Mouse (Mus musculus) liver, embryonic 15.5 days (tissue): ENCODE data around the gene Lrsam1. TPM values are rescaled to one million over a fixed set of nuclear protein-coding genes. Genes with fewer than 3 reads are reported as not detected.
"Not testable (repeated sequence)": the region's sequence is repeated elsewhere in the genome, so short reads cannot be mapped to it uniquely, and the experiment has no call there.

Experiments used
- ATAC-seq: fragments of 200-750 bp; cut with Nextera tagmentation; 2 replicates; pipeline ENCODE4 v1.8.0; 2017; ENCODE audit warnings: moderate number of reproducible peaks, mild to moderate bottlenecking, moderate library complexity; ENCODE audit not compliant: insufficient read depth
- H3K27ac ChIP-seq: fragments of 300-500 bp; sonication (generic); replicated peaks from 2 replicates; pipeline ENCODE4 v1.5.1; 2015; ENCODE audit warnings: mild to moderate bottlenecking, inconsistent platforms
- H3K27me3 ChIP-seq: fragments of 300-500 bp; sonication (generic); 2 replicates; pipeline ENCODE4 v1.6.1; 2015; ENCODE audit warnings: mild to moderate bottlenecking, inconsistent platforms
- H3K36me3 ChIP-seq: fragments of 300-500 bp; sonication (generic); replicated peaks from 2 replicates; pipeline ENCODE4 v1.6.1; 2015; ENCODE audit warnings: moderate library complexity, mild to moderate bottlenecking, inconsistent platforms
- H3K4me1 ChIP-seq: fragments of 300-500 bp; sonication (generic); replicated peaks from 2 replicates; pipeline ENCODE4 v1.6.1; 2015; ENCODE audit warnings: inconsistent platforms
- H3K4me2 ChIP-seq: fragments of 300-500 bp; sonication (generic); 2 replicates; pipeline ENCODE4 v1.6.1; 2015; ENCODE audit warnings: moderate library complexity, mild to moderate bottlenecking, inconsistent platforms
- H3K4me3 ChIP-seq: fragments of 300-500 bp; sonication (generic); replicated peaks from 2 replicates; pipeline ENCODE4 v1.5.1; 2015; ENCODE audit warnings: mild to moderate bottlenecking, inconsistent platforms
- H3K9ac ChIP-seq: fragments of 300-500 bp; sonication (generic); 2 replicates; pipeline ENCODE4 v1.6.1; 2015; ENCODE audit warnings: moderate library complexity, mild to moderate bottlenecking, inconsistent platforms
- H3K9me3 ChIP-seq: fragments of 300-500 bp; sonication (generic); replicated peaks from 2 replicates; pipeline ENCODE4 v1.6.1; 2016; ENCODE audit warnings: inconsistent platforms
- WGBS: fragments of 180-500 bp; shearing (Covaris S2); methylation state at CpG from one replicate; pipeline ENCODE4 v1.1.7; 2015; ENCODE audit warnings: mixed read lengths; ENCODE audit not compliant: insufficient replicate concordance; 5-methylcytosine and 5-hydroxymethylcytosine counted together
- polyA plus RNA-seq: library from polyadenylated mRNA; unstranded; fragments of >200 nt; fragmentation: Nextera tagmentation; extraction: Ambion mirVana; gene quantifications from 2 replicates; pipeline ENCODE4 v1.2.1, GENCODE M21; 2015

Lrsam1 gene
- polyA plus RNA-seq = 2.0 and 2.5 TPM in 2 replicates

DNA sequence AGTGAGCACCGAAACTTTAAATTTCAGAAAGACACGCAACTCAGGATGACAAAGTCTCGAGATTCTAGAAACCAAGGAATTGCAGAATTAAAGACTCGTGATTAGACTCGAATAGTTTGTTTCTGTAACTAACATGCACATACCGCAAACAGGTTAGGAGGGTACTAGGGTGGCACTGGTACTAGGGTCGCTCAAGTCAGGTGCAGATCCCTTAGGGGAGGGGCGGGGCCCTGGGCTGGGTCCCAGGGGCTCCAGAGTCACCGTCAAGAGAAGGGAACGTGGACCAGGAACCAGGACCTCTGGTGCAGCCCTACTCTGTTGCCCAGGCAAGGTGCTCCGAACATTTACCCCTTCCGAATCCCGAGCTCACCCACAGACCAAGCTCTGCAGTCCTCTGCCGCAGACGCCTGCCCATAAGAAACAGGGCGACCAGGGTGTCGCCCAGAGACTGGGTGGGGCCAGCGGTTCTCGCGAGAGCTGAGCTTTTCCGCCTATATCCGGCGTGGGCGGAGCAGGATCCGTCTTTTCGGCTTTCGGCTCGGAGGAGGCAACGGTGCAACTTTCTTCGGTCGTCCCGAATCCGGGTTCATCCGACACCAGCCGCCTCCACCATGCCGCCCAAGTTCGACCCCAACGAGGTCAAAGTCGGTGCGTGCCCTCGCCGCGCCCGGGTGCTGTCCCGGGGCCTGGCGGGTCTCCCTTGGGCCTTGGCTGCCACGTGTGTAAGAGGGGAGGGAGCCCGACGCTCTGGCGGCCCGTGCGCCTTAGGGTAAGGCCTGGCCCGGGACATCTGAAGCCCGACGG lies at the start of gene Lrsam1, which contains the start of gene Rpl12:
Gene Lrsam1 (minus strand): TSS at position 423 of the 804 bp plus-strand sequence.
Gene Rpl12 (plus strand): TSS at position 368 of the 804 bp plus-strand sequence.
- H3K4me3 ChIP-seq = peak within 1 kb of the TSS; percentile 71
- peak within 1 kb of the TSS; percentile 84 for H3K27ac ChIP-seq
- H3K9me3 ChIP-seq = no peaks in the 10 kb centered on the region
- H3K4me2 ChIP-seq = peak within 1 kb of the TSS; percentile 97
- ATAC-seq = peak; percentile 82
- no peaks in the 10 kb centered on the region for H3K27me3 ChIP-seq
- peaks cover 26% of the 10 kb centered on the region for H3K36me3 ChIP-seq
- WGBS = 3% methylated on average over 55 of the region's 55 CpGs
- peaks cover 62% of the 10 kb centered on the region for H3K4me1 ChIP-seq
- H3K9ac ChIP-seq = peak within 1 kb of the TSS; percentile 75

DNA sequence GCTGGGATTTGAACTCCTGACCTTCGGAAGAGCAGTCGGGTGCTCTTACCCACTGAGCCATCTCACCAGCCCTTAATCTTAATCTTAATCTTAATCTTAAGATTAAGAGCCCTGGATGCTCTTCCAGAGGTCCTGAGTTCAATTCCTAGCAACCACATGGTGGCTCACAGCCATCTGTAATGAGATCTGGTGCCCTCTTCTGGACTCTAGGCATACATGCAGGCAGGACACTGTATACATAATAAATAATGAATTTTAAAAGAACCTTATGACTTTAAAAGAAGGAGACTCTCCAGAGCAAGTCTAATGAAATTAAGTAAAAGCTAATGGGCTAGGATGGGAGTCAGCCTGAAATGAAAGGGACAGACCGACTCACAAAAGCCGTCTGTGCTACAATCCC lies 47.6 kb upstream of the Lrsam1 start:
- H3K4me1 ChIP-seq, H3K9ac ChIP-seq, H3K9me3 ChIP-seq, ATAC-seq, H3K4me3 ChIP-seq, H3K36me3 ChIP-seq, H3K27ac ChIP-seq, H3K27me3 ChIP-seq, H3K4me2 ChIP-seq: not testable (repeated sequence)
- WGBS = 66% methylated on average over 4 of the region's 4 CpGs

DNA sequence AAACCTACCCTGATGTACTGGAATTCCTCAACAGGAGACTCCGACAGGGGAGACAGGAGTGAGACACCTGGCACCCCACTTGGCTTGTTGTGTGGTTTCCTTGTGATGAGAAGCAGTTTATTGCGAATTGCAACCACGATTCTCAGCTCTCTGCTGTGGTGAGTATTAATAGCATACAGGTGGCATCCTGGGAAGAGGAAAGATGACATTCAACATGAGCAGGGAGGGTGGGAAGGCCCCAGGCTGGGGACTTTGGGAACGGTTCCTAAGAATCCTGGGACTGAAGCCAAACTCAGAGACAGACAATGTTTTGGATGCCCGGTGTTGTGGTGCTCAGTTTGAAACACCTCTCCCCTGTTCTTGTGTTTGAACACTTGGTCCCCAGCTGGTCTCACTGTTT lies 43.6 kb upstream of the Lrsam1 start:
- Histone ChIP-seq H3K9me3 (no peaks in the 10 kb centered on the region), H3K9ac (no peak overlapping the region), H3K4me2 (no peak overlapping the region), H3K4me1 (no peaks in the 10 kb centered on the region), H3K36me3 (no peaks in the 10 kb centered on the region), H3K27me3 (no peaks in the 10 kb centered on the region), H3K27ac (no peak overlapping the region), H3K4me3 (no peak overlapping the region)
- ATAC-seq = no peak
- WGBS = 55% methylated on average over 5 of the region's 5 CpGs

DNA sequence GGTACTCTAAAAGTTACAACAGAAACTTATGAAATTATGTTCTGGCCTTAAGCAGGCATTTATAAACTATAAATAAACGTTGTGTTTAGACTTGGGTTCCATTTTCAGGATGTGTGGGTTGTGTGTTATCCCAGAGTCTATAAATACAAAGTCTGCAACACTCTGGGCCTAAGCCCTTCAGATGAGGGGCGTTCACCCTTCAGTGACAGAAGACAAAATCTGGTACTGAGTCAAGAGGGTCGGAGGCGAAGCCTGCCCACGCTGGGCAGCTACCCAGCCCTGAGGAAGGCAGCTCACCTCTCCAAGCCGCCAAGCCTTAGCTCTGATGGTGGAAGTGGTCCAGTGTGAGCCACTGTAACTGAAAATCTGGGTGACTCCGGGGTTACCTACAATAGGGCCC lies 40.7 kb upstream of the Lrsam1 start:
- 68% methylated on average over 7 of the region's 7 CpGs for WGBS
- Histone ChIP-seq H3K4me3 (no peak overlapping the region), H3K27ac (no peak overlapping the region), H3K9me3 (no peaks in the 10 kb centered on the region), H3K27me3 (no peaks in the 10 kb centered on the region), H3K9ac (no peak overlapping the region), H3K36me3 (no peaks in the 10 kb centered on the region), H3K4me1 (no peaks in the 10 kb centered on the region), H3K4me2 (no peak overlapping the region)
- ATAC-seq = no peak

DNA sequence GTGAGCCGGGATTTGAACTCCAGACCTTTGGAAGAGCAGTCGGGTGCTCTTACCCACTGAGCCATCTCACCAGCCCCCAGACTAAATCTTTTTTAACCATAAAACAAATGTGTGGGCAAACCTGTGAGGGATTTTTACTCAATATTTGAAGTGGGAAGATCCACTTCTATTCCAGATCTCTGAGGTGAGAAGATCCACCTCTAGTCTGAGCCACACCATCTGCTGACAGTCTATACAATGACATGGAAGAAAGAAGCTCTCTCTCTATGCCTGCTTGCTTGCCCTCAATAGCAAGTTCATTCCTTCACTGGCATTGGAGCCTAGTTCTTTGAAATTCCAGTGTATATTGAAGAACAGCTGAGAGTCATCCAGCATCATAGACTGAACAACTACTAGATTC lies 38.3 kb upstream of the Lrsam1 start:
- Histone ChIP-seq H3K4me3 (no peak overlapping the region), H3K4me2 (no peak overlapping the region), H3K4me1 (no peaks in the 10 kb centered on the region), H3K9ac (no peak overlapping the region), H3K27me3 (no peaks in the 10 kb centered on the region), H3K9me3 (no peaks in the 10 kb centered on the region), H3K36me3 (no peaks in the 10 kb centered on the region), H3K27ac (no peak overlapping the region)
- 62% methylated on average over 2 of the region's 2 CpGs for WGBS
- no peak for ATAC-seq

DNA sequence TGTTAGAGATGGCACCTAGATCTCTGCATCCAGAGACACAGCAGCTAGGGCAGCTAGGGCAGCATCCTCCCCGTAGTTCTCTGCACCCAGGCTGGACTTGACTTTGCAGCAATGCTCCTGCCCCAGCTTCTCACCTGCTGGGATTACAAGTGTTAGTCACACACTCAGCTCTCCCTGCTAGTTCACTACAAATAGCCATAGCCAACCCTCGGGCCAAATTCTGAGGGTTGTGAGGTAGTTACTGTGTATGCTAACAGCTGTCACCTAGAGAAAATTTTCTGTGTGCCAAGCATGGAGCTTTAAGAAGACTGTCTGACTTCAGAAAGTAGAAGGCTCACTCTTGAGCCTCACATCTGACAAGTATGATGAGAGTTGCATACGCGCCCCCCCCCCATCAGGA lies 36.4 kb upstream of the Lrsam1 start:
- Histone ChIP-seq H3K4me1 (no peaks in the 10 kb centered on the region), H3K36me3 (no peaks in the 10 kb centered on the region), H3K27ac (no peak overlapping the region), H3K27me3 (no peaks in the 10 kb centered on the region), H3K9me3 (no peaks in the 10 kb centered on the region), H3K4me3 (no peak overlapping the region), H3K4me2 (no peak overlapping the region), H3K9ac (no peak overlapping the region)
- no peak for ATAC-seq
- WGBS = 64% methylated on average over 4 of the region's 4 CpGs

DNA sequence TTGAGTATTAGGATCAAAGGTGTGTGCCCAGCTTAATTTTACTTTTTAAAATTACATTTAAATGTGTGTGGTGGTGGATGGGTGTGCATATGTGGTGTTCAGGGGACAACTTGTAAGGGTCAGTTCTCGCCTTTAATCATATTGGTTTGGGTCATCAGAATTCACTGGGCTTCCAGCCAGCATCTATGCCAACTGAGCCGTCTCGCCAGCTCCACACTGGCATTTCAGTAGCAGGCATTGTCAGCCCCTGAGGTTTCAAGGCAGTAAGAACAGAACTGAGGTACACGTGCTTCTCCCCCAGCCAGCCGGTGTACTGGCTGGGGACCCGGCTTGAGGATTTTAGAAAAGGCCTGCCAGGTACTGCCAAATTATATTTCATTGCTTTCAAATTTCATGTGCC lies 35.7 kb upstream of the Lrsam1 start:
- 54% methylated on average over 6 of the region's 6 CpGs for WGBS
- ATAC-seq = no peak
- H3K27ac ChIP-seq = no peak overlapping the region
- no peak overlapping the region for H3K4me2 ChIP-seq
- H3K4me3 ChIP-seq = no peak overlapping the region
- no peaks in the 10 kb centered on the region for H3K36me3 ChIP-seq
- no peaks in the 10 kb centered on the region for H3K27me3 ChIP-seq
- H3K9me3 ChIP-seq = no peaks in the 10 kb centered on the region
- no peak overlapping the region for H3K9ac ChIP-seq
- H3K4me1 ChIP-seq = no peaks in the 10 kb centered on the region

DNA sequence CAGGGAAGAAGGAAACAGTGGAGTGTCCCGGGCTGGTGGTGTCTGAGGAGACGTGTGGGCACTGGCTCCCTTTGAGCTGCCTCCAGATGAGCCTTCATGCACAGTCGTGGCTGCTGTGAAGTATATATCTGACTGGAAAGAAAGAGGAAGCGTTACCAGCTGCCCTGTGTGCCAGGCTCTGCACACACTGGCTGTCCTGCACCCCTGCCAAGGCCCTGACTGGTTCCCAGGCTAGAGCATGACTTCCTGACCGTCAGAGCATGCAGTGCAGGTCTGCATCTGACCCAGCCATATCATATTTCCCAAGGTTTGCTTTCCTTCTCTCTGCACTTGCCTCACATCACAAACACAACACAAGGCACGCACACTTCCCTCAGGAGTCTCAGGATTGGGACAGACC lies 30.7 kb upstream of the Lrsam1 start:
- no peak overlapping the region for H3K4me3 ChIP-seq
- no peaks in the 10 kb centered on the region for H3K4me1 ChIP-seq
- no peak overlapping the region for H3K9ac ChIP-seq
- no peaks in the 10 kb centered on the region for H3K36me3 ChIP-seq
- no peak overlapping the region for H3K4me2 ChIP-seq
- 45% methylated on average over 6 of the region's 6 CpGs for WGBS
- no peaks in the 10 kb centered on the region for H3K9me3 ChIP-seq
- no peaks in the 10 kb centered on the region for H3K27me3 ChIP-seq
- no peak overlapping the region for H3K27ac ChIP-seq
- no peak for ATAC-seq

DNA sequence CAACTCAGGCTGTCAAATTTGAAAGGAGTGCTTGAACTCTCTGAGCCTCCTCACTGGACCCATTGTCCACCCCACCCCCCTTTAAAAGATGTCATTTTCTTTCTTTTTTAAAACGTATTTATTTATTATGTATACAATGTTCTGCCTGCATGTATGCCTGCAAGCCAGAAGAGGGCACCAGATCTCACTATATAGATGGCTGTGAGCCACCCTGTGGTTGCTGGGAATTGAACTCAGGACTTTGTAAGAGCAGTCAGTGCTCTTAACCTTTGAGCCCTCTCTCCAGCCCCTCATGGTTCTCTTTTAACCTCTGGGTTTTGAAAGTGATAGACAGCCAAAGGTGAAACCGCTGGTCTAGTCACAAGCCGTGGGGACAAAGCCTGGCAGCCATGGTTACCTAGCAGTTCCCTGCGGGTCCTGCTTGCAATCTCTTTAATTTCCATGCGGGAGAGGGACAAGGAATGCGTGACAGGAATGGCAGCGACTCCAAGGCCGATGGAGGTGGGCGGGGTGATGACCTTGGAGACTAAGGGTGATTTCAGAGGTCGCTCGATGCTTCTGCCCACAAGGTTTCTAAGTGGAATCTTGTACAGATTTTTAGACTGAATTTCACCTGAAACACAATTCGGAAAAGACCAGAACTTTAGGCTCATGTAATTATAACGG lies 28.9 kb upstream of the Lrsam1 start:
- H3K9ac ChIP-seq = no peak overlapping the region
- no peaks in the 10 kb centered on the region for H3K9me3 ChIP-seq
- 53% methylated on average over 13 of the region's 13 CpGs for WGBS
- H3K4me1 ChIP-seq = no peaks in the 10 kb centered on the region
- peaks cover 4% of the 10 kb centered on the region; the same call in 1 of the 2 replicates for H3K27me3 ChIP-seq
- no peaks in the 10 kb centered on the region for H3K36me3 ChIP-seq
- H3K4me2 ChIP-seq = no peak overlapping the region
- no peak for ATAC-seq
- no peak overlapping the region for H3K27ac ChIP-seq
- no peak overlapping the region for H3K4me3 ChIP-seq

DNA sequence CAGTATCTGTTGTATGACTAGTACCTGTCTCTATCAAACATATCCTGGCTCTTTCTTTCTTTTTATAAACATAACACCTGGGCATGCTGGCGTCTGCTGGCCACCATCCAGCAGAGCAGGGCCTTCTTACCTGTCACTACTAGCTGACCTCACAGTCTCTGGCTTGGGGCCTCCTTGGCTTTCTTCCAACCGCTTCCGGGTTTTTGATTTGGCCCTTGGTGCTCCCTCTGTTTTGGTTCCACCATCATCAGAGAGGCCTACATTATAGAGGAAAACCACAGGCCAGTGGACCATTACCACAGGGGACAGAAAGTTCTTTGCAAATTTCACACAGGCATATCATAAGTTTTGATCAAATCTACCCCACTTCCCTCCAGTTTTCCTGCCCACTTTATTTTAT lies 28.0 kb upstream of the Lrsam1 start:
- ATAC-seq = no peak
- Histone ChIP-seq H3K4me2 (no peak overlapping the region), H3K27ac (no peak overlapping the region), H3K27me3 (peaks cover 6% of the 10 kb centered on the region), H3K36me3 (no peaks in the 10 kb centered on the region), H3K4me1 (0 out of 2 replicates have a peak, but pooled peaks cover under 1% of the 10 kb centered on the region), H3K4me3 (no peak overlapping the region), H3K9me3 (no peaks in the 10 kb centered on the region), H3K9ac (no peak overlapping the region)
- WGBS = 45% methylated on average over 3 of the region's 3 CpGs

DNA sequence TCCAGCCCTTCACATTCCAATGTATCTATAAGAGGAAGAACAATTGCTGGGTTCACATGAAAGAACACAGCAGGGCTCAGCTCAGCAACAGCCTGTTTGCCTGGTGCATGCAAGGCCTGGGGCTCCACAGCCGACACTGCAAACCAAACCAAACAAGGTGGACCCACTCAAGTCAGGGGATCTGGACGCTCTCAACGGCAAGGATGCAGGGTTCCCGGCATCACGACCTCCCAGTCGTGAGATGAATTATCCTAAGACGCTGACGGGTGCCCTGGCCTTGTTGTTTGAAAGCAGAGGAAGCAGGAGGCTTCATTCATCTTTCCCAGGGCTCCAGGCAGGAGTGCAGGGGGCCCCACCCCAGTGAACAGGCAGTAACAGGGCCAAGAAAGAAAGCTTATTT lies 24.4 kb upstream of the Lrsam1 start:
- H3K4me3 ChIP-seq = no peak overlapping the region
- H3K9me3 ChIP-seq = no peaks in the 10 kb centered on the region
- H3K4me1 ChIP-seq = peaks cover 26% of the 10 kb centered on the region
- H3K27me3 ChIP-seq = peaks cover 12% of the 10 kb centered on the region
- no peak overlapping the region for H3K27ac ChIP-seq
- no peak overlapping the region for H3K9ac ChIP-seq
- WGBS = 61% methylated on average over 8 of the region's 8 CpGs
- no peak for ATAC-seq
- H3K36me3 ChIP-seq = no peaks in the 10 kb centered on the region
- no peak overlapping the region for H3K4me2 ChIP-seq
